Mouse (Mus musculus) kidney, embryonic 16.5 days (tissue): ENCODE data around the gene AI413582. TPM values are rescaled to one million over a fixed set of nuclear protein-coding genes. Genes with fewer than 3 reads are reported as not detected.
A peak's percentile ranks its signal among the peaks of the same experiment; 100 is the strongest.

ENCODE experiments used
- ATAC-seq: fragments of 200-750 bp; cut with Nextera tagmentation; 2 replicates; pipeline ENCODE4 v1.8.0; 2017; ENCODE audit warnings: moderate TSS enrichment; ENCODE audit not compliant: low FRiP score, low TSS enrichment
- H3K27ac ChIP-seq: fragments of 300-500 bp; sonication (generic); 2 replicates; pipeline ENCODE4 v1.5.1; 2014; ENCODE audit warnings: low read length
- H3K27me3 ChIP-seq: fragments of 300-500 bp; sonication (generic); 2 replicates; pipeline ENCODE4 v1.6.1; 2014; ENCODE audit warnings: low read length, control low read depth, mixed read lengths; ENCODE audit not compliant: insufficient read depth
- H3K36me3 ChIP-seq: fragments of 300-500 bp; sonication (generic); 2 replicates; pipeline ENCODE4 v1.6.1; 2014; ENCODE audit warnings: low read length, control low read depth, mixed read lengths; ENCODE audit not compliant: insufficient read depth
- H3K4me1 ChIP-seq: fragments of 300-500 bp; sonication (generic); 2 replicates; pipeline ENCODE4 v1.6.1; 2014; ENCODE audit warnings: low read length, control low read depth, mixed read lengths; ENCODE audit not compliant: insufficient read depth
- H3K4me2 ChIP-seq: fragments of 300-500 bp; sonication (generic); replicated peaks from 2 replicates; pipeline ENCODE4 v1.6.1; 2014; ENCODE audit warnings: low read depth, low read length
- H3K4me3 ChIP-seq: fragments of 300-500 bp; sonication (generic); 2 replicates; pipeline ENCODE4 v1.5.1; 2014; ENCODE audit warnings: mild to moderate bottlenecking, low read length
- H3K9ac ChIP-seq: fragments of 300-500 bp; sonication (generic); replicated peaks from 2 replicates; pipeline ENCODE4 v1.6.1; 2014; ENCODE audit warnings: low read length
- H3K9me3 ChIP-seq: fragments of 300-500 bp; sonication (generic); 2 replicates; pipeline ENCODE4 v1.6.1; 2016; ENCODE audit warnings: low read length, control low read depth
- WGBS: fragments of 180-500 bp; shearing (Covaris S2); extraction: QIAGEN DNeasy Blood & Tissue Kit; methylation state at CpG from one replicate; pipeline ENCODE4 v1.1.7; 2014; 5-methylcytosine and 5-hydroxymethylcytosine counted together
- polyA plus RNA-seq: library from polyadenylated mRNA; unstranded; fragments of >200 nt; fragmentation: Nextera tagmentation; extraction: Ambion mirVana; gene quantifications from 2 replicates; pipeline ENCODE4 v1.2.1, GENCODE M21; 2015

AI413582 gene
- polyA plus RNA-seq, result 20.2 and 23.4 TPM in 2 replicates

DNA sequence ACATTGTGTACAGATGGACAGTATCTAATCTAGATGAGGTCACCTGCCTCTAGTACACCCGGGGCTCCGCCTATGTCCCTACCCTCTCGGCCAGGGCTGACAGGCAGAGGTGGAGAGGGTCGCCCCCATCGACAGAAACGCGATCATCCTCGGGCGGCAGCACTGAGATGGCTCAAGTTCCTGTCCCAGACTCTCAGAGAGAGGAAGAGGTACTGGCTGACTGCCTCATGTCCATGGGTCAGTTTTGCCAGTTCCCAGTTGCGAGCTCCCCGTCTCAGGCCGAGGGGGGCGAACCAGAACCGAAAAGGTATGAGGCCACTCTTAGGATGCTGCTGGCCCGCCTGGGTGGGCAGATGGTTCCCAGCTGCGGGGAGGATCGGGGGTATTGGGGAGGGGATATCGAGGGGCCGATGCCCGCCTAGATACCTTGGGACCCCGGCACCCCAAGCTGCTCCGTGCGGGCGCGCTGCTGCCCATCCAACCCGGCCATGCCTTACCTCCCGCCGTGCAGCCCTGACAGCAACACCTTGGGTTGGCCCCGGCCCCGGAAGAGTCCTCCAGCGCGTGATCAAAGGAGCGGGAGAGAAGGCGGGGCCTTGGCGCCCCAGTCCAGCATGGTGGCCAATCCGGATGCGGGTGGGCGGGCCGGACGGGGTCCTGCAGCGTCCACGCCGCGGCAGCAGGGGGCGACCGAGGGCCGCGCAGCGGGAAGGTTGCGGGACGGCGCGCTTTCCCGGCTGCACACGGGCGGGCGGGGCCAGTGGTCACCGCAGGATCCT, at the start of gene AI413582:
Gene AI413582, minus strand, starts transcription at position 594 of the 779 bp plus-strand sequence.
- Histone ChIP-seq H3K27me3 (no peaks in the 10 kb centered on the region), H3K4me3 (peak within 1 kb of the TSS; percentile 56), H3K9me3 (no peaks in the 10 kb centered on the region), H3K4me1 (peaks cover 17% of the 10 kb centered on the region), H3K27ac (peak within 1 kb of the TSS; percentile 1), H3K4me2 (peak within 1 kb of the TSS; percentile 76), H3K9ac (peak within 1 kb of the TSS; percentile 58), H3K36me3 (peaks cover 13% of the 10 kb centered on the region)
- under 1% methylated on average over 57 of the region's 58 CpGs for WGBS
- peak; percentile 95 for ATAC-seq

DNA sequence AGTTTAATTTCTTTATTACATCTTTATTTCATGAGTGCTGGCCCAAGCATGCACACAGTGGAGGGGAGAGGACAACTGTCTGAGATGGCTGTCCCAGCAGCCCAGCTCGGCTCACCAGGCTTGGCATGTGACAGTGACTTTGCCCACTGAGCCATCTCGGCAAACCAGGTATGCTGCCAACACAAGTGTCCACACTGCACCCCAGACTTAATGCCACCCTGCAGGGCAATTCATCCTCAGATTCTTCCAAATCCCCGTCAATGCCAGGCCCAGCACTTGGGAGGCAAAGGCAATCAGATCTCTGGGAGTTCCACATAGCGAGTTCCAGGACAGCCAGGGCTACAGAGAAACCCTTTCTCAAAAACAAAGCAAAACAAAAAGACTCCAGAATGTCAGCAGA, 47.5 kb upstream of the AI413582 start:
- ATAC-seq, result no peak
- Histone ChIP-seq H3K4me2 (no peak overlapping the region), H3K9me3 (peaks cover 6% of the 10 kb centered on the region; the same call in 1 of the 2 replicates), H3K27ac (no peak overlapping the region), H3K4me1 (peaks cover 10% of the 10 kb centered on the region; the same call in 1 of the 2 replicates), H3K27me3 (no peaks in the 10 kb centered on the region), H3K9ac (no peak overlapping the region), H3K36me3 (peaks cover 13% of the 10 kb centered on the region), H3K4me3 (no peak overlapping the region)
- 88% methylated on average over 4 of the region's 4 CpGs for WGBS

DNA sequence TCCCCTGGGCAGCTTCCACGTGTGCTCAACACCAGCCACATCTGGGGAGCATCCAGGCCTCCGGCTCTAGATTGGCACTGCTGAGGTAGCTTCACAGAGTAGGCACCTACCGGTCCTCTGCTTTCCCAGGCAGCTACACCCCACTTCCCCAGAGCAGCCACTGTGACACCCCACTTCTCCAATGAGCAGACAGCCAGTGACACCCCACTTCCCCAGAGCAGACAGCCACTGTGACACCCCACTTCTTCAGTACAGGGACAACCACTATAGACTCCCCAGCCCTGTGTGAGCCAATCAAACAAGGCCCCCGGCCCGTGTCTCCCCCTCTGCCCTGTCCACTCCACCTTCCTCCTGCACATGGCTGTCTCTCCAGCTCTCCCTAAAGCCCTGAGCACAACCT, 46.4 kb upstream of the AI413582 start:
- Histone ChIP-seq H3K4me2 (no peak overlapping the region), H3K27me3 (no peaks in the 10 kb centered on the region), H3K27ac (no peak overlapping the region), H3K4me3 (no peak overlapping the region), H3K9ac (no peak overlapping the region), H3K36me3 (peaks cover 4% of the 10 kb centered on the region; the same call in 1 of the 2 replicates), H3K9me3 (no peaks in the 10 kb centered on the region), H3K4me1 (peaks cover 10% of the 10 kb centered on the region; the same call in 1 of the 2 replicates)
- WGBS, result 75% methylated on average over 5 of the region's 5 CpGs
- ATAC-seq, result no peak

DNA sequence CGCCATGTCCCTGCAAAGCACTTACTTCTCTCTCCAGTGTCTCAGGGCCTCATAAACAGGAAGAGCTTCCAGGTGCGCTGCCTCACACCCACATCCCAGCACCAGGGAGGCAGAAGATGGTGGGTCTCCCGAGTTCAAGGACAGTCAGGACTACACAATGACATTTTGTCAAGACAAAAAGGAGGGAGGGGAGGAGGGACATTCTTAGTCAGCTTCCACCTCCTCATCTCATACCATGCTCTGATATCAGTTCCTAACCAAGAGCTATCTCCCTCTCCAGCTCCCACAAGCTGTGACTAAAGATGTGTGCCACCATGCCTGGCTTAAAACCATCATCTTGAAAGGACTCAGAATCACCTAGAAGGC, 45.9 kb upstream of the AI413582 start:
- Histone ChIP-seq H3K27ac (no peak overlapping the region), H3K4me2 (no peak overlapping the region), H3K4me1 (peaks cover 10% of the 10 kb centered on the region; the same call in 1 of the 2 replicates), H3K36me3 (no peaks in the 10 kb centered on the region), H3K4me3 (no peak overlapping the region), H3K9me3 (no peaks in the 10 kb centered on the region), H3K27me3 (no peaks in the 10 kb centered on the region), H3K9ac (no peak overlapping the region)
- WGBS, result 40% methylated on average over 3 of the region's 3 CpGs
- no peak for ATAC-seq

DNA sequence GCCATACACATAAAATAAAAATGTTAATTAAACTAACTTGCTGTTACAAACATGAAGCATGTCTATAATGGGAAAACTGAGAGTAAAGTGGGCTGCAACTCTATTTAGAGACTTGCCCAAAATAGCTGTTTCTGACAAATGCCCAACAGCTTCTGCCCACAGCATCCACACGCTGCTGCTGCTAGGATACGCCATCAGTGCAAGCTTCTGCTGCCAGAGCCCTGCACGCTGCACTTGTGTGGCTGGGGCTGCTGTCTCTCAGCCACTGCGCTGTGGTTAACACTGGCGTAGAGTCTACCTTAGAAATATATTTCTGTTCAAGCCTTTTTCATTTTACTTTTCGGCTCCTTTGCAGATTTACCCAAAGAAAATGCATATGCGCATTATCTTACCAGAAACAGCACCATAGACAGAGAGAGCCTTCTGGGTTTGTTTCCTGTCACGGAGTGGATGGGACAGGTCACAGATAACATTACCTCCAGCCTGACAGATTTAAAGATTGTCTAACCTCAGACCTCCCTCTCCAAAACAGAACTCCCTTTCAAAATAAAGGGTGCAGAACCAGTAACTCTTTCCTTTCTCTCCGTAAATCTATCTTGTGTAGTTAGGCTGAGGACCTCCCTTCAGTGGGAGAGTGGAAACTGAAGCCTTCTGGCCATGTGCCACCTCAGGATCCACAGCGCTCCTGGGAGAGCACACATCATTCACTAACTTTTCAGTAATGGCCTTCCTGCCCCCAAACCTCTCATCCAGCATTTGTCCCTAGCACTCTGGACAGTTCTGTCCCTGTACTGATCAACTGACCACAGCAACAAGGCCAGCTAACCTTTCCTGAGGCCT, 45.3 kb upstream of the AI413582 start:
- WGBS, result 69% methylated on average over 10 of the region's 10 CpGs

DNA sequence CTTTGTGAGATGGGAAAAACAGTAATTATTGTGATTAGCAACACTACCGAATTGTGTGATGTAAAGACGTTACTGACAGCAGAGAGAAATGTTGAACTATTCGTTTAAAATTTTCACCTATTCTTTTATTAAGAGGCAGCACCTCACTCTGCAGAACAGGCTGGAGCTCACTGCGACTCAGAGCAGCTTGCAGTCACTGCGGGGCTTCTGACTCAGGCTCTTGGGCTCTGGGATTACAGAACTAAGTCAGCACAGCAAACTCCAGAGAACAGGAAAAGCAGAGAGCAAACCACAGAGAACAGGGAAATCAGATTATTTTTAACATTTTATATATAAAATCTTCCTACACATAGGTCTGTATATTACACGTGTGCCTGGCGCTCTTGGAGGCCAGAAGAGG, 44.0 kb upstream of the AI413582 start:
- no peak overlapping the region for H3K4me3 ChIP-seq
- no peak for ATAC-seq
- H3K36me3 ChIP-seq, result no peaks in the 10 kb centered on the region
- peaks cover 10% of the 10 kb centered on the region; the same call in 1 of the 2 replicates for H3K4me1 ChIP-seq
- no peak overlapping the region for H3K4me2 ChIP-seq
- no peak overlapping the region for H3K9ac ChIP-seq
- WGBS, result 85% methylated on average over 7 of the region's 7 CpGs
- no peak overlapping the region for H3K27ac ChIP-seq
- no peaks in the 10 kb centered on the region for H3K27me3 ChIP-seq
- no peaks in the 10 kb centered on the region for H3K9me3 ChIP-seq

More for the DNA sequence above, 45.3 kb upstream of the AI413582 start:
- no peak overlapping the region for H3K9ac ChIP-seq
- H3K27ac ChIP-seq, result no peak overlapping the region
- H3K27me3 ChIP-seq, result no peaks in the 10 kb centered on the region
- H3K4me3 ChIP-seq, result no peak overlapping the region
- peaks cover 10% of the 10 kb centered on the region; the same call in 1 of the 2 replicates for H3K4me1 ChIP-seq
- no peak for ATAC-seq
- H3K36me3 ChIP-seq, result no peaks in the 10 kb centered on the region
- no peaks in the 10 kb centered on the region for H3K9me3 ChIP-seq
- no peak overlapping the region for H3K4me2 ChIP-seq

DNA sequence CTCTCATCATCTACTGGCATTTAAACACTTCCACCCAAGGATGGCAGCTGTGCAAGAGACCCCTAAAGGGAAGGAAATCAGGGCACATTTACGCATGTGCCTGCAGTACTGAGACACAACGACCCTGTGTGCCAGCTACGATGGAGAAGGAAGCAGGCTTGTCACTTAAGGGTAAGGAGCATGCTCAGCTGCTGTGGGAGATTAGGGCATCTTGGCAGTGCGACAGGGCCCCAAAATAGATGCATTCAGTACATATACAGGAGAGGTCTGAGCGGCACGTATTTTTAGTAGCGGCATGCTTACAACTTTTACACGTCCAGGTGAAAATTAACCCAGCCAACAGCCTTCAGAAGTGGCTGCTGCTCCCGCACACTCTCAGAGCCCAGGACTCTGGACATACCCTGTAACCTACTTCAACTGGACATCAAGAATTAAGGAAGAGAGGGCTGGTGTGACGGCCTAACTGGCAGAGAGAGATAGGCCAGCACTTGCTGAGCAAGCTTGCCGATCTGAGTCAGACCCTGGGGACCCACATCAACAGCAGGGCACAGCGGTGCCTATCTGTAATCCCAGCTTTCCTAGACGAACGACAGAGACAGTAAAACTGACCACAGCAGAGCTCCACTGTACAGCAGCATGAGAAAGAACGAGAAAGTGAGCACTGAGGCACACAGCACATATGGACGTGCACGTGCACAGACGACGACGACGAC, 38.1 kb upstream of the AI413582 start:
- Histone ChIP-seq H3K9ac (no peak overlapping the region), H3K36me3 (0 out of 2 replicates have a peak, but pooled peaks cover 2% of the 10 kb centered on the region), H3K27ac (no peak overlapping the region), H3K4me1 (peaks cover 24% of the 10 kb centered on the region), H3K9me3 (no peaks in the 10 kb centered on the region), H3K27me3 (no peaks in the 10 kb centered on the region), H3K4me2 (no peak overlapping the region), H3K4me3 (no peak overlapping the region)
- 76% methylated on average over 21 of the region's 21 CpGs for WGBS
- ATAC-seq, result no peak

DNA sequence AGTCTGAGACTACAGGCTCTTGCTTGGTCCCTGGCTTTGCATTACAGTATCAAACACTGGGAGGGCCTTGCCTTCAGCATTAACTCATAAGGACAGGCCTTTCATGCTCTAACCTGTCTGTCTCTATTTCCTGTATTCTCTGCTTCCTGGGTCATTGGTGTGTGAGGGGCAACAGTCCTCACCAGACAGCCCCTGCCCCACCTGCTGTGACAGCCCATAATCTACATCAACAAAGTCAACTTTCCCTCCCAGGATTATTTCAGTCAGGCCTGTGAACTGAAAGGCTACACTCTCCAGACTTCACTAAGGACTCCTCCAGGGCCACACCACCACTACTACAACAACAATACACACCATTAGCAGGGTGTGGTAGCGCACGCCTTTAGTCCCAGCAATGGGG, 37.5 kb upstream of the AI413582 start:
- H3K4me3 ChIP-seq, result no peak overlapping the region
- ATAC-seq, result no peak
- H3K9ac ChIP-seq, result no peak overlapping the region
- no peak overlapping the region for H3K4me2 ChIP-seq
- H3K9me3 ChIP-seq, result no peaks in the 10 kb centered on the region
- peaks cover 28% of the 10 kb centered on the region for H3K4me1 ChIP-seq
- no peak overlapping the region for H3K27ac ChIP-seq
- 95% methylated on average over 2 of the region's 2 CpGs for WGBS
- 0 out of 2 replicates have a peak, but pooled peaks cover 2% of the 10 kb centered on the region for H3K36me3 ChIP-seq
- H3K27me3 ChIP-seq, result no peaks in the 10 kb centered on the region

DNA sequence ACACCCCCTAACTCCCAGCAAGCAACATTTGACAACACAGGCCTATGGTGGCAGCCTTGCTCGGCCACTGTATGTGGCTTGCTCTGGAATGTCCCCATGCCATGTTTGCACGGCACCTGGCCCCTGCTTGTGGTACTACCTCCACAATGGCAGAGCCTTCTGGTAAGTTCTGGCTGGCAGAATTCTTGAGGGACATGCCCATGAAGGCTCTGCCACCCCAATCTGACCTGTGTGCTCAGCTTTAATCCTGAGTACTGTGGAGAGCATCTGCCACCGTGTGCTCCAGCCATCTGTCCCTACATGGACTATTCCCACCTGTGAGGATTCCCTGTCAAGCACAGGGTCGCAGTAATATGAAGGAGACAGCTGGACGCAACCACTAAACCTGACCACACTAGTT, 35.3 kb upstream of the AI413582 start:
- no peak for ATAC-seq
- H3K4me1 ChIP-seq, result peaks cover 43% of the 10 kb centered on the region
- WGBS, result 75% methylated on average over 5 of the region's 5 CpGs
- H3K27me3 ChIP-seq, result no peaks in the 10 kb centered on the region
- H3K36me3 ChIP-seq, result peaks cover 12% of the 10 kb centered on the region; the same call in 1 of the 2 replicates
- no peaks in the 10 kb centered on the region for H3K9me3 ChIP-seq
- no peak overlapping the region for H3K27ac ChIP-seq
- H3K4me2 ChIP-seq, result no peak overlapping the region
- no peak overlapping the region for H3K9ac ChIP-seq
- H3K4me3 ChIP-seq, result no peak overlapping the region
